Mouse (Mus musculus) lung, postnatal 10 days (tissue): ENCODE measurements at regions not wholly inside any gene's neighbourhood (a gene's known extent, or its start where the extent isn't known, plus 50 kb on each side); places are given as distances from the start of the nearest gene placed in this dataset.

Experiments
- DNase-seq: peaks from one replicate; pipeline ENCODE4 v3.0.0; 2021

GRCm38 (mm10) chr8:79587258-79587657, 52.2 kb upstream of the Otud4 start:
- DNase-seq = peak; percentile 76

- peak; percentile 83 for DNase-seq
These were observed 54.5 kb upstream of the Otud4 start for GRCm38 (mm10) chr8:79584966-79585365.

GRCm38 (mm10) chr8:79583326-79583725, 56.1 kb upstream of the Otud4 start:
- peak; percentile 61 for DNase-seq

GRCm38 (mm10) chr8:79582195-79582594, 57.2 kb upstream of the Otud4 start:
- no peak for DNase-seq

- peak; percentile 64 for DNase-seq
These were observed 63.3 kb upstream of the Otud4 start for GRCm38 (mm10) chr8:79576086-79576485.

- DNase-seq = no peak
These were observed 64.2 kb upstream of the Otud4 start for GRCm38 (mm10) chr8:79575175-79575734.

GRCm38 (mm10) chr8:79573491-79573890, 65.9 kb upstream of the Otud4 start:
- no peak for DNase-seq

GRCm38 (mm10) chr8:79572526-79572925, 66.9 kb upstream of the Otud4 start:
- DNase-seq = no peak

GRCm38 (mm10) chr8:79563101-79563500, 76.3 kb upstream of the Otud4 start:
- no peak for DNase-seq

- DNase-seq = peak; percentile 26
These were observed 76.7 kb upstream of the Otud4 start for GRCm38 (mm10) chr8:79562669-79563068.

- DNase-seq = peak; percentile 50
These were observed 77.3 kb upstream of the Otud4 start for GRCm38 (mm10) chr8:79562071-79562581.

- no peak for DNase-seq
These were observed 78.0 kb upstream of the Otud4 start for GRCm38 (mm10) chr8:79561269-79562063.

GRCm38 (mm10) chr8:79559516-79559915, 79.9 kb upstream of the Otud4 start:
- DNase-seq = no peak

- no peak for DNase-seq
These were observed 85.1 kb upstream of the Otud4 start for GRCm38 (mm10) chr8:79554311-79554710.

- no peak for DNase-seq
These were observed 89.3 kb upstream of the Otud4 start for GRCm38 (mm10) chr8:79550151-79550550.

- DNase-seq = no peak
These were observed 91.3 kb upstream of the Otud4 start for GRCm38 (mm10) chr8:79548156-79548555.

GRCm38 (mm10) chr8:79545866-79546373, 93.5 kb upstream of the Otud4 start:
- DNase-seq = no peak

- no peak for DNase-seq
These were observed 97.0 kb upstream of the Otud4 start for GRCm38 (mm10) chr8:79542461-79542860.

- no peak for DNase-seq
These were observed 99.4 kb upstream of the Otud4 start for GRCm38 (mm10) chr8:79540053-79540452.

GRCm38 (mm10) chr8:79534271-79534889, 105.0 kb upstream of the Otud4 start:
- peak; percentile 11 for DNase-seq

- no peak for DNase-seq
These were observed 109.9 kb upstream of the Otud4 start for GRCm38 (mm10) chr8:79529556-79529955.

GRCm38 (mm10) chr8:79522040-79522439, 117.4 kb upstream of the Otud4 start:
- no peak for DNase-seq

GRCm38 (mm10) chr8:79518966-79519365, 119.6 kb upstream of the Smad1 start:
- no peak for DNase-seq
